Mouse (Mus musculus) cerebellum, adult (tissue): ENCODE measurements around the gene Rtp2.
A peak's percentile ranks its signal among the peaks of the same experiment; 100 is the strongest.
"Not testable (repeated sequence)": the region's sequence is repeated elsewhere in the genome, so short reads cannot be mapped to it uniquely, and the experiment has no call there.

Source experiments
- ATAC-seq: cut with Nextera tagmentation; 2 replicates; pipeline ENCODE4 v1.9.2; 2017; ENCODE audit warnings: mild to moderate bottlenecking, moderate library complexity, mixed read lengths; ENCODE audit not compliant: insufficient number of reproducible peaks, low FRiP score, low TSS enrichment

The Rtp2 gene

GRCm38 (mm10) chr16:23953189-23953958 lies 21.2 kb upstream of the Rtp2 start:
- ATAC-seq = peak; percentile 15; the same call in 1 of the 2 replicates

- ATAC-seq = no peak
These were observed 20.0 kb upstream of the Rtp2 start for GRCm38 (mm10) chr16:23952101-23952727.

- ATAC-seq = no peak
These were observed 15.5 kb upstream of the Rtp2 start for GRCm38 (mm10) chr16:23947654-23948053.

GRCm38 (mm10) chr16:23944801-23945200 lies 12.6 kb upstream of the Rtp2 start:
- ATAC-seq = no peak

- ATAC-seq = no peak
These were observed 2.2 kb upstream of the Rtp2 start for GRCm38 (mm10) chr16:23934397-23934796.

GRCm38 (mm10) chr16:23931275-23931674 lies 919 bp downstream of the Rtp2 start:
- ATAC-seq = no peak

- ATAC-seq = no peak
These were observed 1.6 kb downstream of the Rtp2 start for GRCm38 (mm10) chr16:23930426-23931073.

- ATAC-seq = no peak
These were observed 4.7 kb downstream of the Rtp2 start for GRCm38 (mm10) chr16:23927301-23928114.

- no peak for ATAC-seq
These were observed 9.3 kb downstream of the Rtp2 start for GRCm38 (mm10) chr16:23922906-23923305.

- ATAC-seq = no peak
These were observed 10.5 kb downstream of the Rtp2 start for GRCm38 (mm10) chr16:23921697-23922096.

GRCm38 (mm10) chr16:23919418-23919817 lies 12.8 kb downstream of the Rtp2 start:
- no peak for ATAC-seq

- ATAC-seq = no peak
These were observed 18.8 kb downstream of the Rtp2 start for GRCm38 (mm10) chr16:23913401-23913800.

GRCm38 (mm10) chr16:23912741-23913140 lies 19.5 kb downstream of the Rtp2 start:
- no peak for ATAC-seq

- ATAC-seq = not testable (repeated sequence)
These were observed 23.2 kb downstream of the Rtp2 start for GRCm38 (mm10) chr16:23909015-23909354.

GRCm38 (mm10) chr16:23908076-23909014 lies 23.8 kb downstream of the Rtp2 start:
- ATAC-seq = not testable (repeated sequence)

- not testable (repeated sequence) for ATAC-seq
These were observed 25.6 kb downstream of the Rtp2 start for GRCm38 (mm10) chr16:23906586-23906985.

GRCm38 (mm10) chr16:23901411-23901810 lies 30.8 kb downstream of the Rtp2 start:
- no peak for ATAC-seq

GRCm38 (mm10) chr16:23900061-23900460 lies 32.1 kb downstream of the Rtp2 start:
- ATAC-seq = no peak

GRCm38 (mm10) chr16:23898840-23899239 lies 33.4 kb downstream of the Rtp2 start:
- ATAC-seq = peak; percentile 83
